Mouse (Mus musculus): ENCODE measurements around the gene Adss.
"Not testable (repeated sequence)": the region's sequence is repeated elsewhere in the genome, so short reads cannot be mapped to it uniquely, and the experiment has no call there.

Adss gene
- long read RNA-seq, experiment 1, transcript Adss-201 (13 exons, 2,771 nt) = major isoform, 67 of 77 reads
- long read RNA-seq, experiment 1, partial matches to known transcripts = 4 of 77 reads
- long read RNA-seq, experiment 1, other reads (novel, unspliced or antisense) = 6 of 77 reads
- long read RNA-seq, experiment 2, transcript Adss-201 (13 exons, 2,771 nt) = major isoform, 54 of 68 reads
- long read RNA-seq, experiment 2, partial matches to known transcripts = 8 of 68 reads
- long read RNA-seq, experiment 2, other reads (novel, unspliced or antisense) = 5 of 68 reads

DNA sequence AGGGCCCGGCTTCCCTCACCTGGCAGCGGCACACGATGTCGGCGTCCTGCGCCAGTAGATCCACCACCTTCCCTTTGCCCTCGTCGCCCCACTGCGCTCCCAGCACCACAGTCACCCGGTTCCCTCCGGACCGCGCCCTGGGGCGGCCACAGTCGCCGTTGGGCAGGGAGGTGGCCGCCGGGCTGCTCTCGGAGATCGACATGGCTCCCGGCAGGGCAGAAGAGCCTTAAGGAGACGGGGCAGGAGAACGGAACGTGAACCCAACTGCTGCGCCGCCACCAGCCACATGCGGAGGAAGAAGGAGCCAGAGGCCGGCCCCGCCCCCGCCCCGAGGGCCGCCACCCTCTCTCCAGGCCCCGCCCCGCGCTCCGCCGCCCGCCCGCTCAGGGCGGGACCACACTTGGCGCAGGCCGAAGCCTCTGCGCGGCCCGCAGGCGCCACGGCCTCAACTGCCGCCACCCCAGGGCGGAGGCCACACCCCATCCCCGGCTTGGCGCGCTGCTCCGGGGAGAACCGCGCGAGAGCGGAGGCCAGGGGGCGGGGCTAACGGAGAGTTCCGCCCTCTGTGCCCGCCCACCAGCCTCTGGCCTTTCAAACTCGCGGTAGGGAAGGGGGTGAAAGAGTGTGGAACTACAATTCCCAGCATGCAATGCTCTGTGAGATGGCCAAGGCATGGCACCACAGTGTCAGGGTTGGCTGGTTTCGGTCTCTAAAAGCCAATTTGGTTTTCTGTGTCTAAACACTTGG lies at the start of gene Adss:
TSS of gene Adss (minus strand) at position 319 of the 747 bp plus-strand sequence.
- intact Hi-C loops (cut with DNase I) = loop anchor here (10.0 kb wide), 1 partner anchor 352 kb away; the partner anchor contains the start of gene Zbtb18

DNA sequence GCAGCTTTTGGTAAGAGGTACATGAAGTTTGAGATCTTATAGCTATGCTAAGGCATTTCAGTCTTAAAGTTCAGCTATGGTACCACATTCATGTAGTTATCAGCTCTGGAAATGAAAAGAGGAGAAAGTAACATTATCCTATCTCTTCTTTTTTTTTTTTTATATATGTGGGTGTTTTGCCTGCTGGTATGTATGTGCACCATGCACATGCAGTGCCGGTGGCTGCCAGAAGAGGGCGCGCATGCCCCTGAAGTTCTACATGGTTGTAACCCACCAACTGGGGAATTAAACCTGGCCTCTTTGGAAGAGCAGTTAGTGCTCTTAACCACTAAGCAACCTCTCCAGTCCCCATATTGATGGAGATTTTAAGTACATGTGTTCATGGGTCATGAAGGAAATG lies 49.5 kb upstream of the Adss start:
- intact Hi-C loops (cut with DNase I) = not testable (repeated sequence)

DNA sequence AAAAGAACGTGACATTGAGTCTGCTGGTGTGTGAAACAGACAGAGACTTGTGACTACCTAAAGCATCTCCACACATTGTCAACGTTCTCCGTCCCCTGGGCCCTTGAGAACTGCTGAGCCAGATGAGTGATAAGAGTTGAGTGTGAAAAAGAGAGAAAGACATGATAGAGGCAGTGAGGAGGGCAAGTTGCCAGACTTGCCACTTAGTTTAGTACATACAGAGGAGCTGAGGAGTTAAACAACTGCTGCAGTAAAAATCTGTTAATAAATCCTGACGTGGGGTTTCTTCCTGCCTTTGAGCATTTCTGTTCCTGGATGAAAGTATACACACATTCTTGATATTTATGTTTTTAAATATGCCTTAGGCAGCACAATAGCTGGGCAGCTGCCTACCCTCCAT lies 31.5 kb upstream of the Adss start:
- intact Hi-C loops (cut with DNase I) = loop anchor here (5.0 kb wide), 1 partner anchor 190 kb away; no protein-coding TSS in a partner anchor

DNA sequence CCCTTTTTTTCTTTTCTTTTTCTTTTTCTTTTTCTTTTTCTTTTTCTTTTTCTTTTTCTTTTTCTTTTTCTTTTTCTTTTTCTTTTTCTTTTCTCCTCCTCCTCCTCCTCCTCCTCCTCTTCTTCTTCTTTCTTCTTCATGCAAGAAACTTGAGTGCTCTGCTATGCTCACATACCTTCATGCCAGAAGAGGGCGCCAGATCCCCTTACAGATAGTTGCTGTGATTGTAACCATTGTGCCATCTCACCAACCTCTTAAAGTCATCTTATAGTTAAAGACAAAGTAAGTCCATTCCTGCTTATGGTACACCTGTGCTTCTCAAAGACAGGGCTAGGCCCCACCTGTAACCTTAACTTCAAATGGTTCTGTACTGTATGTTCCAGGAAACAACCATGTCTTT lies 10.5 kb upstream of the Adss start:
- intact Hi-C loops (cut with DNase I) = not testable (repeated sequence)

DNA sequence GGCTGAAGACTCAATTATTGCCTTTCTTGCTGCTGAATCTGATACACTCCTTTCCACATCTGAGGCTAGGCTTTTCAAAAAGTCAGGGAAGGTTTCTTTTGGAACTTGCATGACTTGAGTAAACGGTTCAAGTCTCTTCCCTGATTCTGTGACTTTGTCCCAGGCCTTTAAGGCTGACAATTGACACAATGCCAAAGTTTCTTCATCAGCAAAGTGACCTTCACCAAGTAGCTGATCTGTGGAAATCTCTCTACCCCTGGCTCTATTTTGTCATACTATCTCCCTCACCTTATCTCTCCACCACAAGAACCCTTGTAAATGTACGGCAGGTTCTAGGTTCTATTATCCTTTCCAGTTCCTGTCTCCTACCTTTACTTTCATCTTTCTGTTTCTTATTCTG lies 7.2 kb upstream of the Adss start:
- intact Hi-C loops (cut with DNase I) = no loop called here

DNA sequence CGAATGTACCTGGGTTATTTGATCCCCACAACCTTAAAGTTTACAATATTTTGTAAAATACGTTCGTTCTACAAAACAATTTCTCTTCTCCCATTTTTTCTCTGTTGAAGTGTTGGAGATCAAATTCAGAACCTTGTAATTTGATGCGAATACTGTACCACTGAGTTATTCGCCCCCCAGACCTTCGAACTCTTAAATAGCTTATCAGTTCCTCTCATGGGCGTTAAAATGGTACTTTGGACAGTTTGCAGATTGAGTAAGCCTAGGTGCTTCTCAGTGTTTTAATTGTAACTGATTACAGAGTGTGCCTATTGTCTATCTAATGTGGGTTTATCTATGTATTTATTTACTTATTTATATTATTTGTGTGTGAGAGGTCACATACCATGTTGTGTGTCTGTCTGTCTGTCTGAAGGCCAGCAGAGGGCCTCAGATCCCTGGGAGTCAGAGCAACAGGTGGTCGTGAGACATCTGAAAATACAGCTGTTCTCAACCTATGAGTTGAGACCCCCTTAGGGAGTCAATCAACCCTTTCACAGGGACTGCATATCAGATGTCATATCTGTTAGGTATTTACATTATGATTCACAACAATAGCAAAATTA lies 942 bp upstream of the Adss start:
- intact Hi-C loops (cut with DNase I) = loop anchor here (10.0 kb wide), 1 partner anchor 352 kb away; the partner anchor contains the start of gene Zbtb18

DNA sequence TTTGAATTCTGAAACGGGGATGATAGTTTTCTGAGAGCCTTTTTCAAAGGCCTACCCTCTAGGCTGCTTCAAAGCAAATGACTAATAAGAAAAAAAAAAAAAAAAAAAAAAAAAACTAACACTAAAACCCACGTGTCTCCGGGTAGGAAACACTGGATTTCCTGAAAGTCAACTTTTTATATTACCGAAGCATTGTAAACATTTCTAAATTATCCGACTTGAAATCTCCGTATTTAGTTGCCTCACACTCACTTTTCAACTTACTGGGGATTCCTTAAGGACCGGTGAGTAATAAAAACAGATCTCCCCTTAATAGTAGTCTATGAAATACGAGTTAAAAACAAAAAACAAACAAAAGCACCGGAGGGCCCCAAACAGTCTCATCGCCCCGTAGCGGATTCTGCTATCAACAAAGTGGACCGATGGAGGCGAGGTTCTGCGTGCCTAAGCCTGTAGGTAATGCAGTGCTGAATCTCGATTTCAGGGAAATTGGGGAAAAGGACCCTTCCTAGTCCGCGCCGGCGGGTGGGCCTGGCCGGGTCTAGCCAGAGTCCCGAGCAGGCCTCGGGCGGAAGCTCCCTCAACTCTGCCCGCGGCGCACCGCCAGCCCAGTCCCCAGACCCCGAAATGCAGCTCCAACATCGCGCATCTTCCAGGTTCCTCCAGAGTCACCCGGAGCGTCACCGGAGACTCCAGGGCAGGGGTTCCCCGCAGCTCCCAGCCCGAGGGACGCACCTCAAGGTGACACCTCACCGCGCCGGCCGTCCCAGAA lies 704 bp downstream of the Adss start:
- intact Hi-C loops (cut with DNase I) = loop anchor here (10.0 kb wide), 1 partner anchor 351 kb away; the partner anchor contains the start of gene Zbtb18

DNA sequence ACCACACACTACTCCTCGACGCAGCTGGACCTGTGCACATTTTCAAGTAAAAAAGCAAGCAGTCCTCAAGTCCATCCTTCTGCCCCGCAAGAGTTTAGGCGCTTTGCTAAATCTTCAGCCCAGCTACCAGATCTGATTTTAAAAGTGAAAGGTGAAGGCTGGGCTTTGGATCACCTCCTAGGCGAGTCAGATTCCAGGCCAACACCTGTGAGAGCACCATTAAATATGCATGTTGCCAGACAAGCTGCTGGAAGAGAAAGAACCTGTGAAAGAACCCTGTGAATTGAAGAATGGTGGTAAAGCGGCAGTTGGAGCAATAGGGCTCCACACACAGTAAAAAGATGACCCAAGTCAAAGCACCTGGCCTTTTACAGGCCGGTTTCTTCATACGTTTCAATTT lies 1.4 kb downstream of the Adss start:
- intact Hi-C loops (cut with DNase I) = loop anchor here (5.0 to 10.0 kb wide), 2 partner anchors 93 to 350 kb away; partner anchors contain the start of gene Zbtb18

DNA sequence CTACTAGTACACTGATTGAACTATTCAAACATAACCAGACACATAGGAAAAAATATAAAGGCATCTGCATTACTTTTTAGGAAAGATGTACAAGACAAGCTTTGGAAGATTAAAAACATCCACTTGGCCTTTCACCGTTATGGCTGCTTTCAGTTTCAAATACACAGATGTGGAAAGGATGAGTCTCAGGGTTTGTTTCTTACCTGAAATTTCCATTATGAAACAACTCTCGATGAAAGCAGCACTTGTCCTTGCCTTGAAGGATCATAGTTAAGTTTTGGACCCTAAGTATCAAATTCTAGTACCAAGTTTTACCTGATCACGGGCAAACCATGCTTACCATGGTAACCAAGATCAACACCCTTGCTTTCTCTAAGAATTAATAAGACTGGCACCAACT lies 3.5 kb downstream of the Adss start:
- intact Hi-C loops (cut with DNase I) = loop anchor here (5.0 to 10.0 kb wide), 2 partner anchors 91 to 348 kb away; partner anchors contain the start of gene Zbtb18

DNA sequence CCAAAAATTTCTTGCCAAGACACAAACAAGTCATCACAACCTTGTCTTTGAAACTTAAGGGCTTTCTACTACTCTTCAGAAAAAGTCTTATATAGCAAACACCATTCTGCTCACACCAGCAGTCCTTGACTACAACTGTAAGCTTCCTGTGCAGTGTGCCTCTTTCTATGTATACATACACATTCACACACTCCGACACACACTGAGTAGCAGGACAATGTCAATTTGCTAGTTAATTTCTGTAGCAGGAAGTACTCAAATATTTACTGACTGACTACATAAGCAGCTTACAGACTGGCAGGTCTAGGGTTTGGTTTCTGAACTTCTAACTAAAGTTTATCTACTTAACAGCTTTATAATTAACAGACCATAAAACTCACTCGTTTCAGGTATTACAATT lies 18.9 kb downstream of the Adss start:
- intact Hi-C loops (cut with DNase I) = no loop called here

DNA sequence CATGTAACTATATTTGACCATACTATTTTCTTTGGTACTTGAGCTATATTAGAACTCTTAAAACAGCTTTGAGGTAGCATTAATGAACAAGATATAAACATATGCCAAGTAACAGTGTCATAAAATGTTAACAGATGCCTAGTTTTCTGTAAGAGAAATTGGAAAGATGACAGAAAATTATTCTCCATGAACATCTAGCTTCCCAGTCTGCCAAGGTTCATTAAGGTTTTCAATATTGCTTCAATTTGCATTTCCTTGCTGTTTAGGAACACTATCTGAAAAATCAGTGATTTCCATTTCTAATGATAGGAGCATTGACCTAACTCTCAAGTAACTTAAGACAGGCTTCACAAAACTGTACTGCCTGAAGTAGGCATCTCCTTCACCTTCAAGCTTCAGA lies 27.4 kb downstream of the Adss start:
- intact Hi-C loops (cut with DNase I) = no loop called here

DNA sequence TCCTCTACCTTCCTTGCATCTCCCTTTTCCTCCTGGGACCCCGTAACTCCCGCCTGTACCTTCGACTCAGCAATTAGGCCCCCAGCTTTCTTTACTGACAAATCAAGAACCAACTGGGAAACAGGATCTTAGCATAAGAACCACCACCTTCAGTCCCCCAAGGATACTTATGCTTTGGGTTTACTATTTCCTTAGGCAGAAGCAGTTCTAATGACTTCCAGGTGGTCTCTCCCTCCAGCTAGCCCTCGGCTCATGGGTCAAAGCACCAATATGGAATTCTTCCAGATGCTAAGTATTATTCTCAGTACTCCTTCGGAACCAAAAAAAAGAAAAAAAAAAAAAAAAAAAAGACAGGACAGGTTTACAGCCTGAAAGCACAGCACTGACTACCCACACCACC lies 39.1 kb downstream of the Adss start:
- intact Hi-C loops (cut with DNase I) = no loop called here

DNA sequence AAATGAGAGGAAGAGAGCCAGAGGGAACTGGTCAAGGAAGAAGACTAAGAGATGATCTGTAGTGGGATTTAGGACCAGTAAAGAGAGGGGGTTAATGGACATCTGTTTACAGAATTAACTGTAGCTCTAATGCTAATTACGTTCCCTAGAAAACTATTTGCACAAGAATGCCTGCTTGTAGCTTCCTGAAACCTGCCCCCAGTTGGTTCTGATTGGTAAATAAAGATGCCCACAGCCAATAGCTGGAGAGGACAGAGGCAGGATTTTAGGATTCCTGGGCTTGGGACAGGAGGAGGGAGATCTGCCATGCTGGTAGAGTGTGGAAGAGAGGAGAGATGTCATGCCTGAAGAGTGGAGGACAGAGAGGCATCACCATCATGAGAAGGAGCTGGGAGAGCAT lies 42.8 kb downstream of the Adss start:
- intact Hi-C loops (cut with DNase I) = no loop called here

DNA sequence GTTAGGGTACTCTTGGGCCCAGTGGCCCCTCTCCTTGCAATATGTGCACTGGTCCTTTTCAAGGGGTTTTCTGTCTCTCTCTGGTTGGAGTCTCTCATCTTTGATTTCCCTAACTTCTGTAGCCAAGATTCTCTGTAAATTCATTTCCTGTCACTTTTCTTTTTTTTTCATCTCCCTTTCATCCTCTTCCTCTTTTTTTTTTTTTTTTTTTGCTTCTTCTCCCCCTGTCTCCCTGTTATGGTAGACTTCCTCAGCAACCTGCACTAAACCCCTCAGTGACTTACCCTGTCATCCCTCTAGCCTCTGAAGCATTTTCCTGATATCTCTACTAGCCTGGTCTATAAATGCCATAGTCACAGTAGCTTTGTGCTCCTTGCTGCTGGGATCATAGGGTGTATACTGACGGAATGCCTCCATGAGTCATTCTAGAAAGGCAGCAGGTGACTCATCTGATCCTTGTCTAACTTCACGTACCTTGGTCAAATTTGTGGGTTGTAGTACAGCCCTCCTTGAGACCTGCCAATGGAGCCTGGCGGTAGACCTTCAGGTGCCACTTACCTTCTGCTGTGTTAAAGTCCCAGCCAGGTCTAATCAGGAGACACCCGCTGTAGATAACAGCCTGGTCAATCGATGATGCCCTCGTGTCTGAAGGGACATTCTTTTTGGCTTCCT lies 48.3 kb downstream of the Adss start:
- intact Hi-C loops (cut with DNase I) = no loop called here

DNA sequence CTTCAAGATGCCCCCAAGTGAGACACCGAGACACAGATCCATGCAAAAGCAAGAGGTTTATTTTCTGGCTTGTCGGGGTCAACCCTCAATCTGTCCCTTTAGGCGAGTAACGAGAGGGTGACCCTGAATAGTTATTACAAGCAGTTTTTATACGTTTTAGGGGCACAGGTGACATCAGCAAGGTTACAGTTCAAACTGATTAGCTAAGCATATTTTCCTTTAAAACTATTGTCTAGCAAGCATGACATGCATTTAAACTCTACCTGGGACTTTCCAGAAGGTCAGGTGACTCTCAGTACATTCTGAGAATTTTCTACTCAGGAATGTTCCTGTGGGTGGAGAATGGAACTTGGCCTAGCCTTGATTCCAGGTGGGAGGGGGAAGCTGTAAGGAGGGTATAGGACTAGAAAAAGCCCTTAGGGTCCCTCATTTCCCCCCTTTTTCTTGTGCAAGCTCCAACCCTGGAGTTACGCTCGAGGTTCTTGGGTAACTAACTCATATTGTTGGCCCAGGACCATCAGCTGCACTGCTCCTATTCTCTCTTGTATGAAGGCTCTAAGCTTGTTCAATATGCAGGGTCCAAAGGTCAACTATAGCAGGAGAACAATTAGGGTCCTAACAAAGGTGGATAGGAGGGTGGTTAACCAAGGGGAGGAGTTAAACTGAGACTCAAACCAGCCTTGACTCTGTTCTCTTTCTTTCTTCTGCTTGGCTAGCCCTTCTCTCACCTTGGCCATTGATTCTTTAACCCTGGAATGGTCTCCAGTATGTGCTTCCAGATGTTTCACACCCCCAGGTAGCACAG lies 51.6 kb downstream of the Adss start:
- intact Hi-C loops (cut with DNase I) = no loop called here

DNA sequence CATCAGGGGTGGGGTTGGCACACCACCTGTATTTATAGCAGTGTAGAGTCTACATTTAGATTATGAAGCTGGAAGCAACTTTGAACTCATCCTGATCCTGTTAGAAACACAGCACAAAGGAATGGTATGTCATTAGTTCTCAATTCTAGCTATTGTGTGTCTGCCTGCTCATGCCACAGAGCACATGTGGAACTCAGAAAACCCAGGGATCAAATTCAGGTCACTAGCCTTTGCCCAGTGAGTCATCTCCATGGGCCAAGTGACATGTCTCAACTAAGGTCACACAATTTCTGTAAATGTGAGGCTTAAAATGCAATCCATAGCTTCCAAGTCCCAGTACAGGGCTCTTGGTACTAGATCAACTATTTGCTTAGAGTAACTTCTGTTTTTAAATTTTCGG lies 54.2 kb downstream of the Adss start:
- intact Hi-C loops (cut with DNase I) = no loop called here

DNA sequence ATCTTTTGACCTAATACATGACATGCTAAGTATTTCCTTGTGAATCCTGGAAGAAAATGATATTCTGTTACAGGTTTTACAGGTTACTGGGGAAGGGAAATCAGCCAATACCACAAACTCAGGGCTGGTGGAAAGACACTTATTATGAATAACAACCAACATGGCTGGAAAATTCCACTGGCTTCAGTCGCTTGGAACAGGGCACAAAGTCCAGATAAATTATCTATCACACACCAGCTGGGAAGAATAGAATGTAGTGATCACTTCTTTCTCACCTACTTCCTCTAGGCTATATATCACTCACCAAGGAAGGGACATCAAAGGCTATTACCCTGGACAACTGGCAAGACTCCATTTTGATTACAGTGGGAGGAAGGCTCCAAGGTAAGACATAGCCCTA lies 55.6 kb downstream of the Adss start:
- intact Hi-C loops (cut with DNase I) = no loop called here

DNA sequence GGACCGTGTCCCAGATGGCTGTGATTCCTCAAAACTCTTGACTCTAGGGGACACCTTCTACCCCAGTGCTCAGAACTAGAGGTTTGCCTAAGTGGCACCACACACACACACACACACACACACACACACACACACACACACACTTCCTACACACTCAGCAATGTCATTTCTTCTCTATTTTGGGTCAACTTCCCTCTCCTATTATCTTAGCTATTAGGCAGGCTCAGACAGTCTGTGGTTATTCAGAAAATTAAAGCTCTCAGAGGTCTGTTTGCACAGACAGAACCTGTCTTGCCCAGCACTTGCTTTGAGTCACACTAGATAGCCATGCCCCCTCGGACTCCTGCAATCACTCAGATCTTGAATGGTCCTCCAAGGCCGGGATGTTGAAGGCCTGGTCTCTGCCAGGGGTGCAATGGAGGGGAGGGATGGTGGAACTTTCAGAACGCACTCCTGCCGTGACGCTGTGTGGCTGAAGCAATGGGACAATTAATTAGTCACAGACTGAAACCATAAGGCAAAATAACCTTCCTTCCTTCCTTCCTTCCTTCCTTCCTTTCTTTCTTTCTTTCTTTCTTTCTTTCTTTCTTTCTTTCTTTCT lies 58.7 kb downstream of the Adss start:
- intact Hi-C loops (cut with DNase I) = no loop called here

DNA sequence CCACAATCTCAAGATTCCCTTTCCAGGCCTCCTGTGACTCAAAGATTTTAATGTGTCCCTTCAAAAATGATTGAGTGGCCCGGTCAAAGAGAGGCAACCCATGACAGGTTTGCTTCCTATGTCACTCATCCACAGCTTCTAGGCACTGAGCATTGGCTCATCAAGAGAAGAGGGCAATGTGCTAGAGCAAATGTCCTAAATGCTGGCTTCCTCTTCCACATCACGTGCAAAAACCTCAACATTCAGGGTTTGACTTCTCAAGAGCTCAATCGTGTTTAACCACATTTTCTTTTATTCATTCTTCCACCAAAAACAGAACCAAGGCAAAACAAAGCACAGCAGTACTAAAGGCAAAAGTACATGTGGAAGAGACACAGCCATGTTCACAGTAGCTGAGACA lies 64.3 kb downstream of the Adss start:
- intact Hi-C loops (cut with DNase I) = no loop called here

All from adrenal gland (tissue).